Mouse (Mus musculus) gastrocnemius, adult 2 months (tissue): ENCODE measurements around the gene Foxp4. TPM values are rescaled to one million over a fixed set of nuclear protein-coding genes. Genes with fewer than 3 reads are reported as not detected.
A peak's percentile ranks its signal among the peaks of the same experiment; 100 is the strongest.
"Not testable (repeated sequence)": the region's sequence is repeated elsewhere in the genome, so short reads cannot be mapped to it uniquely, and the experiment has no call there.

Experiments used
- DNase-seq: peaks from one replicate; pipeline ENCODE4 v3.0.0; 2022
- H3K27ac ChIP-seq: fragments of 200-600 bp; 2 replicates; pipeline ENCODE4 v1.8.1; 2022; ENCODE audit warnings: mild to moderate bottlenecking
- H3K4me3 ChIP-seq: fragments of 200-600 bp; 2 replicates; pipeline ENCODE4 v1.8.1; 2022; ENCODE audit warnings: mild to moderate bottlenecking, moderate library complexity
- CTCF ChIP-seq: fragments of 200-600 bp; IDR thresholded peaks from 2 replicates; pipeline ENCODE4 v1.8.1; 2022; ENCODE audit warnings: antibody characterized with exemption, mild to moderate bottlenecking, moderate library complexity
- intact Hi-C: fragments of 180-260 bp; cut with DNase I; formaldehyde crosslinking; loops from one replicate; pipeline ENCODE4 v1.15.1; 2025
- total RNA-seq, 2 experiments: library from RNA; stranded (reverse); gene quantifications; 2 replicates each; pipeline ENCODE4 v1.2.3; 2021

Gene Foxp4
- total RNA-seq, 2 experiments from 2014 or later, result 7.3 to 7.9 TPM

- DNase-seq, result no peak
- H3K4me3 ChIP-seq, result no peak overlapping the region
- H3K27ac ChIP-seq, result no peak overlapping the region
- TF ChIP-seq CTCF, result no peak
- intact Hi-C loops, result no loop called here
These were observed 70.7 kb downstream of the Foxp4 start for GRCm38 (mm10) chr17:47853760-47854159.

- DNase-seq, result no peak
- no peak overlapping the region for H3K4me3 ChIP-seq
- intact Hi-C loops, result no loop called here
- no peak for TF ChIP-seq CTCF
- no peak overlapping the region for H3K27ac ChIP-seq
These were observed 71.1 kb downstream of the Foxp4 start for GRCm38 (mm10) chr17:47853336-47853735.

GRCm38 (mm10) chr17:47851798-47852360 is 72.6 kb downstream of the Foxp4 start:
- H3K27ac ChIP-seq, intact Hi-C loops, DNase-seq: not testable (repeated sequence)
- peak overlapping the region; percentile 43 for H3K4me3 ChIP-seq

GRCm38 (mm10) chr17:47850639-47851314 is 73.7 kb downstream of the Foxp4 start:
- Histone ChIP-seq H3K27ac (peak overlapping the region; percentile 83), H3K4me3 (no peak overlapping the region)
- intact Hi-C loops, result no loop called here
- no peak for DNase-seq
- no peak for TF ChIP-seq CTCF

GRCm38 (mm10) chr17:47850035-47850434 is 74.4 kb downstream of the Foxp4 start:
- Histone ChIP-seq H3K27ac (peak overlapping the region; percentile 83), H3K4me3 (no peak overlapping the region)
- peak; percentile 83 for DNase-seq
- no peak for TF ChIP-seq CTCF
- intact Hi-C loops, result no loop called here

- intact Hi-C loops, result no loop called here
- no peak overlapping the region for H3K4me3 ChIP-seq
- TF ChIP-seq CTCF, result peak; percentile 18; the same call in 1 of the 2 replicates
- DNase-seq, result no peak
- no peak overlapping the region for H3K27ac ChIP-seq
These were observed 76.5 kb downstream of the Foxp4 start for GRCm38 (mm10) chr17:47847985-47848384.

- H3K27ac ChIP-seq, result no peak overlapping the region
- intact Hi-C loops, result no loop called here
- TF ChIP-seq CTCF, result no peak
- no peak overlapping the region for H3K4me3 ChIP-seq
- no peak for DNase-seq
These were observed 78.8 kb downstream of the Foxp4 start for GRCm38 (mm10) chr17:47845609-47846008.

- no peak for DNase-seq
- peak; percentile 35; the same call in 1 of the 2 replicates for TF ChIP-seq CTCF
- intact Hi-C loops, result no loop called here
- H3K27ac ChIP-seq, result no peak overlapping the region
- no peak overlapping the region for H3K4me3 ChIP-seq
These were observed 81.0 kb downstream of the Foxp4 start for GRCm38 (mm10) chr17:47843465-47843864.

- H3K4me3 ChIP-seq, result peak overlapping the region; percentile 8
- peak; percentile 90 for DNase-seq
- intact Hi-C loops, result no loop called here
- no peak for TF ChIP-seq CTCF
- peak overlapping the region; percentile 71 for H3K27ac ChIP-seq
These were observed 82.4 kb downstream of the Foxp4 start for GRCm38 (mm10) chr17:47841931-47842623.

- TF ChIP-seq CTCF, result no peak
- Histone ChIP-seq H3K4me3 (no peak overlapping the region; the same call in 1 of the 2 replicates), H3K27ac (peak overlapping the region; percentile 71)
- intact Hi-C loops, result no loop called here
- DNase-seq, result peak; percentile 73
These were observed 82.9 kb downstream of the Foxp4 start for GRCm38 (mm10) chr17:47841521-47841920.

GRCm38 (mm10) chr17:47837808-47838207 is 86.6 kb downstream of the Foxp4 start:
- TF ChIP-seq CTCF, result no peak
- intact Hi-C loops, result no loop called here
- H3K4me3 ChIP-seq, result no peak overlapping the region
- no peak overlapping the region for H3K27ac ChIP-seq
- DNase-seq, result no peak

- TF ChIP-seq CTCF, result no peak
- H3K4me3 ChIP-seq, result peak within 1 kb of the TSS; percentile 70
These were observed 90.0 kb downstream of the Foxp4 start, which contains the start of gene Mdfi for GRCm38 (mm10) chr17:47834482-47834767. Gene Mdfi (minus strand): TSS chr17:47834691.

More at GRCm38 (mm10) chr17:47834482-47834767, 90.0 kb downstream of the Foxp4 start, which contains the start of gene Mdfi:
- H3K27ac ChIP-seq, result peak within 1 kb of the TSS; percentile 58; the same call in 1 of the 2 replicates
- intact Hi-C loops, result no loop called here
- DNase-seq, result no peak
